Mouse (Mus musculus): ENCODE measurements around the gene Sspn. TPM values are rescaled to one million over a fixed set of nuclear protein-coding genes. Genes with fewer than 3 reads are reported as not detected.

Sspn gene
- polyA plus RNA-seq, 1 experiment from 2014 or later, result 4.5 TPM

DNA sequence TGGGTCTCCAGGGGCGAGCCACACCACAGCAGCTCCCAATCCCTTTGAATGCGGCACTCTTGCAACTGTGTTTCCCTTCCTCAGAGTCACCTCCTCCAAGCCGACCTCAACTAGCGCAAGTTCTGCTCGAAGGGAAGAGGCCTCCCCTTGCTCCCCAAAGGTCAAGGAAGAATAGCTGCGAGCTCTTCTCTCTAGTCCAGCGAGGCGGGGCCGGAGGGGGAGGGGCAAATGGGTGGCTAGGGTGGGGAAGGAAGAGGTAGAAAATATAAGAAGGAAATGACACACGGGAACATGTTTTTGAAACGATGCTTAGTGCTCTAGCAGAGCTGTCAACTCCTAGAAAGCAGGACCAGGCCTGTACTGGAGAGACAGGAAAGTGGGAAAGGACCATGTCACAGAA is 61.1 kb downstream of the Sspn start:
- Histone ChIP-seq H3K4me3 (no peak overlapping the region), H3K36me3 (replicated peaks) (no peaks in the 10 kb centered on the region), H3K4me1 (no peaks in the 10 kb centered on the region), H3K27me3 (replicated peaks) (no peaks in the 10 kb centered on the region), H3K27ac (no peak overlapping the region), H3K4me2 (no peak overlapping the region), H3K9ac (no peak overlapping the region), H3K9me3 (no peaks in the 10 kb centered on the region)
- ATAC-seq (replicated peaks), result no peak
- 78% methylated on average over 11 of the region's 11 CpGs for WGBS

DNA sequence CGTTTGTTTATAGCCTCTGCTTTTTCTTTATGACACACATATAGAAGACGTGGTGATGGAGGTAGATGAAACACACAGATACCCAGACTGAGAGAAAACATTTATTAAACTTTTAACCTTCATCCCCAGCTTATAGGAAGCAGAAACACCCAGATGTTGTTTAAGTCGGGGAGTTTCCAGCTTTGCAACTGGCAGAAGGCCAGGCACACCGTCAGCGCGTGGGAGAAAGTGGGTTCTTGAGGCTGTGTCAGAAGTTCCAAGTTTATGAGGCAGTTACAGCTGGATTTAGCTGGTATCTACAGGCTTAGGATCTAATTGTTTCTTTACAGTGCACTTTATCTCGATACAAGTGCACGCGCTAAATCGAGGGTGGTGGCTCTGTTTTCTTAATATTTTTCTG is 61.5 kb downstream of the Sspn start:
- 88% methylated on average over 10 of the region's 10 CpGs for WGBS
- Histone ChIP-seq H3K4me2 (no peak overlapping the region), H3K4me1 (no peaks in the 10 kb centered on the region), H3K9me3 (no peaks in the 10 kb centered on the region), H3K4me3 (no peak overlapping the region), H3K36me3 (replicated peaks) (no peaks in the 10 kb centered on the region), H3K9ac (no peak overlapping the region), H3K27ac (no peak overlapping the region), H3K27me3 (replicated peaks) (no peaks in the 10 kb centered on the region)
- no peak for ATAC-seq (replicated peaks)

DNA sequence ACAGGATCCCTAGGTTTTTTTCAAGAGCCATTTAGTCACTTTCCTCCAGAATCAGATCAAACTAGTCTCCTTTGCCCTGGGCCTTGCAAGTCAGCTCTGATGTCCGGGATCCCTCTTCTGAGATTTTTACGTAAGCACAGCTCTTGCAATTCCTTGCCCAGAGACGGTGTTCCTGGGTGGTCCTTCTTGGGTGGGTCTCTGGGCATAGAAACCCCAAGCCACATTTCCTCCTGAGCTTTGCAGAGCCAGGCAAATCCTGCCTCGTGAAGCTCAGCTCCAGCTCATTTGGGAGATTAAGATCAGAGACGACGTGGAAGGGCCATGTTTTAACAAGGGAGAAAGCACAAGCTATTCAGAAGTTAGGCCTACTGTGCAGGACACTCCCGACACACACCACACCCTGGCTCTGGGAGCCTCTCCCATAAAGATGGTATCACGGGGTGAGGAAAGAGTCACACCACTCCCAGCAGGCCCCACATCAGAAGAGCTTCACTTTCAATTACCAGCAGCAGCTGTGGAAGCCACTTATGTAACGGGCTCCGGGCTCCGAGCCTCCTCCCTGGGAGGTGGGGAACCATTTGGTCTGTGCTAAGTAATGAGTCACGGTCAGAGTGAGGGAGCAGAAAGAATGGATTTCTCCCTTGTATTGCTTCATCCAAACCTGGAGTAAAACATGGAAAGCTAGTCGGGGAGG is 67.0 kb downstream of the Sspn start:
- H3K27ac ChIP-seq, result no peak overlapping the region
- no peaks in the 10 kb centered on the region for H3K36me3 ChIP-seq (replicated peaks)
- 0 out of 2 replicates have a peak, but pooled peaks have one; percentile 30 for ATAC-seq (replicated peaks)
- 0 out of 2 replicates have a peak, but pooled peaks cover 5% of the 10 kb centered on the region for H3K4me1 ChIP-seq
- no peak overlapping the region for H3K9ac ChIP-seq
- WGBS, result 23% methylated on average over 13 of the region's 13 CpGs
- H3K4me3 ChIP-seq, result no peak overlapping the region
- H3K4me2 ChIP-seq, result no peak overlapping the region
- H3K9me3 ChIP-seq, result no peaks in the 10 kb centered on the region
- H3K27me3 ChIP-seq (replicated peaks), result no peaks in the 10 kb centered on the region

DNA sequence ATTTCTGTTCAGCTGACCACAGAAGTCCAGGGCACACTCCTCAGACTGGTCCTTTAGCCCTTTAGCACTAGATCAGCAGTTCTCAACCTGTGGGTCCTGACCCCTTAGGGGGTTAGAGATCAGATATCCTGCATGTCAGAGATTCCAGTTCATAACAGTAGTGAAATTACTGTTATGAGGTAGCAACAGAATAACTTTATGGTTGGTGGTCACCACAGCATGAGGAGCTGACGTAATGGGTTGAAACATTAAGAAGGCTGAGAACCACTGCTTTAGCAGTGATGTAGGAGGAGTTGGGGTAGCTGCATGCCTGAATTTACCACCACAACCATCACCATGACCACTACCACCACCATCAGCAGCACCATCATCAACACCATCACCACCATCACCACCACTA is 69.3 kb downstream of the Sspn start:
- Histone ChIP-seq H3K27me3 (replicated peaks) (no peaks in the 10 kb centered on the region), H3K27ac (no peak overlapping the region), H3K4me1 (0 out of 2 replicates have a peak, but pooled peaks cover 5% of the 10 kb centered on the region), H3K4me2 (no peak overlapping the region), H3K36me3 (replicated peaks) (no peaks in the 10 kb centered on the region), H3K9me3 (no peaks in the 10 kb centered on the region), H3K4me3 (no peak overlapping the region), H3K9ac (no peak overlapping the region)
- 100% methylated on average over 1 of the region's 1 CpGs for WGBS
- no peak for ATAC-seq (replicated peaks)

DNA sequence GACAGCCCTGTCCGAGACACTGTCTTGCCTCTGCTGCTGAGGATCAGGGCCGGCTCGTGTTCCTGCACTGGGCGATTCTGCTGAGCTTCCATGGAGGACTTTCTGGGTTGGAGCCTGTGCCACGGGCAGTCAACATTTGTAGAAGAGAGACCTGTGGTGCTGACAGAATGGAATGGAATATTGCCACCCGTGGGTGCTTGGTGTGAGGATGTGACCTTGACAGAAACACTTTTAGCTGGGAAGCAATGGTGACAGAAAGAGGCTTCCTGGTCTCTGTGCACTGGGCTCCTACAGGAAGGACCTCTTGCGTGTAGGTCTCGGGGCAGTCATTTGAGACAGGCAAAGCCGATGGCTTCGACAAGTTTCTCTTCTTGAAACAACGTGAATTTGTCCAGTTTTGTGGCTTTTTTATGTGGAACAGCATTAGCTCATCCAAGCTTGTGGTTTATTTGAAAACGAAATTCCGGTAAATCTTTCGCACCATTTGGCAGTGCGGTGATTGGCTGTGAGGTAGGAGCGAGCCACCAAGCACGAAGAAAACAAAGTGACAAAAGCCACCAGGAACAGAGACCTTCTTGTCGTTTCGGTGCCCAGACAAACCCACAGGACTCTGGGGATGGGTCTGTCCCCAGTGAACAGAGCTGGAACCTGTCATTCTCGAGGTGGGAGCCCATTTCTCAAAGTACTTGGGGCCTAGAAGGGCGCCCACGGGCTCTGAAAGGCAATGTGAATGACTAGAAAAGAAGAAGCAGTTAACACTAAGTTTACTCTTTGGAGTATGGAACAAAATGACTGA is 70.2 kb downstream of the Sspn start:
- 87% methylated on average over 22 of the region's 22 CpGs for WGBS
- no peak for ATAC-seq (replicated peaks)
- H3K9me3 ChIP-seq, result no peaks in the 10 kb centered on the region

DNA sequence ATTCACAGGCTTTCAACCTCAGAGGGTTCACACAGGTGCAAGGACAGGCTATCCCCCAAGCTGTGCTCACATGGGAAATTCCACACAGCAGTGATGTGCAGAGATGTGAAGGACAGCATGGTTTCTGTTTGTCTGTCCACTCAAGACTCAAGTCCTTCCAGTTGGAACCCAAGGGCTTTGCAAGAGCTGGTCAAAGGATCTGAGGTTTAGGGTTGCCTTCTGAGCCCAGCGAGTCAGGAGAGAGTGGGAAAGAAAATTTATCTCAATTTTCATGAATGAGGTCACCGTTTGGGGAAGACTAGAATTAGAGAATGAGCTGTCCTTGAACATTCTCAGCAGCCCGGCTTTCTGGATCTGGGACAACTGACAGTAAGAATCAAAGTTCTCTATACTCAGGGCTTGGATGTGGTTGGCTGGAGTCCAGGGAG is 72.7 kb downstream of the Sspn start:
- H3K9ac ChIP-seq, result no peak overlapping the region
- H3K27me3 ChIP-seq (replicated peaks), result no peaks in the 10 kb centered on the region
- ATAC-seq (replicated peaks), result no peak
- no peaks in the 10 kb centered on the region for H3K9me3 ChIP-seq
- H3K27ac ChIP-seq, result no peak overlapping the region
- H3K4me1 ChIP-seq, result peaks cover 14% of the 10 kb centered on the region
- 87% methylated on average over 3 of the region's 3 CpGs for WGBS
- no peak overlapping the region for H3K4me2 ChIP-seq
- H3K36me3 ChIP-seq (replicated peaks), result no peaks in the 10 kb centered on the region
- H3K4me3 ChIP-seq, result no peak overlapping the region

More for the DNA sequence above, 70.2 kb downstream of the Sspn start:
- Histone ChIP-seq H3K27me3 (replicated peaks) (no peaks in the 10 kb centered on the region), H3K27ac (no peak overlapping the region), H3K9ac (no peak overlapping the region), H3K4me2 (no peak overlapping the region), H3K36me3 (replicated peaks) (no peaks in the 10 kb centered on the region), H3K4me1 (0 out of 2 replicates have a peak, but pooled peaks cover 5% of the 10 kb centered on the region), H3K4me3 (no peak overlapping the region)

DNA sequence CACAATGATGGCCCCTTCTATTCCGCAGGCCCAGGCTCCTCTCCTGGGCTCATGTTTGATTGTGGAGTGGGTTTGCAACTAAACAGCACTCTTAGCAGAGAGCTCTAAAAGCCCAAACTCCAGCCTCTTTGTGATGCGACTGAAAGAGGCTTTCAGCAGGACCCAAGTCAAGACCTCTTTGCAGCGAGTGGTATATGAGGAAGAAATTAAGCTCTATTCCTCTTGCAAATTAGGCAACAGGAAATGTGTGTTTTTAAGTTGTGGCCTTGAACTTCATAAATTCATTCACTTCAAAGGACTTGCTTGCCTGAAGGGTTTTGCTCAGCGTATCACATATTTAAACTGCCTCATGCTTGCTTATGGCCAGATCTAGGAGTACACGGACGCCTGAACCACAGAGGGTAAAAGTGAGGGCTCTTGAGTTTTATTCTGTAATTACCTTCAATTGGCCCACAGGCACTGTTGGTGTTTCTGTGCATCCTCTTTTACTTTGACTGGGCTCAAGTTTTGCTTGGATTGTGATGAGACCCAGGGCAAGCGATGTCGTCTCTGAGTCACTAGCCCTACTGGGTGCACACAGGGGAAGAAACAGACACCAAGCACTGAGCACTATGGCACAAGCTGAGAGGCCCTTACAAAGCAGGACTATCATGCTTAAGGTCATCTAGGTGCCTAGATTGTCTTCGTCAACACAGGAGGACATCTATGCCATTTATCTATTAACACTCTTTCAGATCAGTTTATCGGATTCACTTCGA is 73.9 kb downstream of the Sspn start:
- no peaks in the 10 kb centered on the region for H3K27me3 ChIP-seq (replicated peaks)
- no peak overlapping the region for H3K27ac ChIP-seq
- no peak overlapping the region for H3K9ac ChIP-seq
- no peaks in the 10 kb centered on the region for H3K36me3 ChIP-seq (replicated peaks)
- no peak for ATAC-seq (replicated peaks)
- 86% methylated on average over 11 of the region's 11 CpGs for WGBS
- peaks cover 26% of the 10 kb centered on the region for H3K4me1 ChIP-seq
- no peak overlapping the region for H3K4me2 ChIP-seq
- H3K9me3 ChIP-seq, result no peaks in the 10 kb centered on the region
- H3K4me3 ChIP-seq, result no peak overlapping the region

DNA sequence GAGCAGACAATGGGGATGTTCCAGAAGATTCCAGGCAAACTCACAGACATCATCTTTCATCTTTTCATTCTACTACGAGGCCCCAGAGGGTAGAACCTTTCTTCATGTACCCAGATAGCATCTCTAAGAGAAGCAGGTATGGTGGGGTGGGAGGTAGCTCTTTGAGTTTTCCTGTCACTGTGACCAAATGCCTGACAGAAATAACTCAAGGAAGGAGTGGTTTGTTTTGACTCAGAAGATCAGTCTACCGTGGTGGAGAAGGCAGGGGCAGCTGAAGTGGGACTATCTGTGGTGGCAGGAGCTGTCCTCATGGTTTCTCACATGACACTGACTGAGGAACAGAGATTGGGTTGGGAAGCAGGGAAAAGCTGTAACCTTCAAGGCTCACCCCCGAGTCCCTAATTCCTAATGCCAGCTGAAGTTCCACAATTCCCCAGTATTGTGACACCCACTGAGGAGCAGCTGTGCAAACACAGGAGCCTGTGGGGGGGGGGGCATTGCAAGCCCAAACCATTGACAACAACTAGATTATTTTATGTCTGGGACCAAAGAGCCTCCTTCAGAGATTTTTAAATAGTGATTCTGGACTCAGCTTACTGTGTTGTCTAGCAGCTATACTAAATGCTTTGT is 74.6 kb downstream of the Sspn start:
- H3K27ac ChIP-seq, result no peak overlapping the region
- H3K4me2 ChIP-seq, result no peak overlapping the region
- H3K4me1 ChIP-seq, result peaks cover 31% of the 10 kb centered on the region
- H3K9ac ChIP-seq, result no peak overlapping the region
- H3K36me3 ChIP-seq (replicated peaks), result no peaks in the 10 kb centered on the region
- H3K9me3 ChIP-seq, result no peaks in the 10 kb centered on the region
- no peaks in the 10 kb centered on the region for H3K27me3 ChIP-seq (replicated peaks)
- no peak overlapping the region for H3K4me3 ChIP-seq
- ATAC-seq (replicated peaks), result no peak
- 57% methylated on average over 3 of the region's 3 CpGs for WGBS

DNA sequence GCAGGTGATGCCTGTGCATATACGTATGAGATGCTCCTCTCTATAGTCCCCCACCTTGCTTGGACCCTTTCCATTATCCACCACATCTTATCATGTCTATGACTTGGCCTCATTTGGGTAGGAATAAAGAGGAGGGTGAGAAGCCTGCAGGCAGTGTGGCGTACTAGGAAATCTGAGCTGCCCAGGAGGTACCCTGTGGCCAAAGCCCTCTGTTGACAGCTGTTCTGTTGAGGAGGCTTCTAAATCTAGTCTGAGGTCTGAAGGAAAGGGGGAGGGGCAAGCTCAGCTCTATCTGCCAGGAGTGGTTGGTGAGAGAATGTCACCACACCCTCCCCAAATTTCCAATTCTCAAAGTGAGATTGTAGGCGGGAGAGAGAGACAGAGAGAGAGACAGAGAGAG is 75.3 kb downstream of the Sspn start:
- ATAC-seq (replicated peaks), result no peak

DNA sequence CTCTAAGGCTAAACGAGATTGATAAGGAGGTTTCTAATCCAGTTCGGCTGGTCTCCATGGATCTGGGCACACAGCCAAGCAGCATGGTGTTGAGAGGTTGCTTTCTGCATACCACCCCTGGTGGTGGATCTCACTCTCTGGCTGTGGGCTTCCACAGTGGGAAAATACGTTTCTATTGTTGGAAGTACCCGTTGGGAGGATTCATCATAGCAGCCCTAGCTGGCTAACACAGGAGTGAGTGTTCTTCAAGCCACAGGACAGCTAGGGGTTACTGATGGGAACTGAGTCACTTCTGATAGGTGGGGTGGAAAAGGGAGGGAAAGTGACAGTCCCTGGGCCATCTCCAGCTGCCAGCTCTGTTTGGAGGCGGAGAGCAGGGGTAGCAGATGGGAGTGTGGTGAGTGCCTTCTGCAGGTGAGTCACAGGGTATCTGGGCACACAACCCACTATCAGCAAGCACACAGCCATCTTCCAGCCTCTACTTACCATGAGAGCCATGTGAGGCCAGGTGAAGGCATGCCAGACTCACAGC is 77.1 kb downstream of the Sspn start:
- H3K9me3 ChIP-seq, result no peaks in the 10 kb centered on the region
- peaks cover 31% of the 10 kb centered on the region for H3K4me1 ChIP-seq
- H3K27me3 ChIP-seq (replicated peaks), result no peaks in the 10 kb centered on the region
- no peak overlapping the region for H3K4me2 ChIP-seq
- no peak overlapping the region for H3K27ac ChIP-seq
- peak; percentile 42; the same call in 1 of the 2 replicates for ATAC-seq (replicated peaks)
- no peaks in the 10 kb centered on the region for H3K36me3 ChIP-seq (replicated peaks)
- 33% methylated on average over 5 of the region's 5 CpGs for WGBS
- no peak overlapping the region for H3K9ac ChIP-seq
- no peak overlapping the region for H3K4me3 ChIP-seq

More for the DNA sequence above, 75.3 kb downstream of the Sspn start:
- H3K4me1 ChIP-seq, result peaks cover 31% of the 10 kb centered on the region
- H3K27me3 ChIP-seq (replicated peaks), result no peaks in the 10 kb centered on the region
- no peak overlapping the region for H3K27ac ChIP-seq
- no peak overlapping the region for H3K9ac ChIP-seq
- no peak overlapping the region for H3K4me2 ChIP-seq
- no peak overlapping the region for H3K4me3 ChIP-seq
- H3K9me3 ChIP-seq, result no peaks in the 10 kb centered on the region
- WGBS, result 69% methylated on average over 3 of the region's 3 CpGs
- no peaks in the 10 kb centered on the region for H3K36me3 ChIP-seq (replicated peaks)

DNA sequence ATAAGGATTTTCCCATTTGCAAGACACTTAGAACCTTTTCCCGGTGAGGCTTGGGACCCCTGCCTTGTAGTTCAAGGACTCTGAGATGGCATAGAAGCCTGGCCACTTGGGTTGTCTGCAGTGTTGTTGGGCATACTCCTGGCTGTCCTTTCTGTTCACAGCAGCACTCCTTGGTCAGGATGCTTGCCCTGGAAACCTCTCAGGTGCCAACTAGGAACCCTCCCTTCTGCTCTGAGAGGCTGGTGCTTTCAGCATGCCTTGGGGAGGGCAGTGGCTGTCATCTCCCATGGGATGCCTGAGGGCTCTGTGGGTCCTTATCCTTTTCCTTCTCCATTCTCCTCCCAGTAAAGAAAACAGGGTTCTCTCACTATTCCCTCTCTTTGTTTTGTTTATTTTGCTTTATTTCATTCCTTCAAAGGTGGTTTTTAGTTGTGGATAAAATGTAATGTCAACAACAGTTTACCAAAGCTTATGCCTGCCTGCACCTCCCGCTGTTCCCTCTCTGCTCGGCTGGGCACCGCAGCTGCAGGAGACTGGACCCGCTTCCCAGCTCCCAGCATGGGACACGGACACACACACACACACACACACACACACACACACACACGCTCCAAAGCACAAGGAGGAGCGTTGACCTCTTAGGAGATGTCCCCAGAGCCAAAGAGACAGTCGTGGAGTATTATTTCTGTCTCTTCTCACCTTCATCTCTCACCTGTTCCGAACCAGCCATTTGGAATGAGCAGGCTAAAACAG is 77.9 kb downstream of the Sspn start:
- Histone ChIP-seq H3K4me2 (no peak overlapping the region), H3K36me3 (replicated peaks) (no peaks in the 10 kb centered on the region), H3K9ac (no peak overlapping the region), H3K4me1 (peaks cover 31% of the 10 kb centered on the region), H3K9me3 (no peaks in the 10 kb centered on the region), H3K4me3 (no peak overlapping the region), H3K27me3 (replicated peaks) (no peaks in the 10 kb centered on the region), H3K27ac (no peak overlapping the region; the same call in 1 of the 2 replicates)
- no peak for ATAC-seq (replicated peaks)
- WGBS, result 47% methylated on average over 10 of the region's 10 CpGs
